Mouse (Mus musculus) liver, embryonic 14.5 days (tissue): ENCODE measurements around the gene Lrrc8b. TPM values are rescaled to one million over a fixed set of nuclear protein-coding genes. Genes with fewer than 3 reads are reported as not detected.

Source experiments
- ATAC-seq: fragments of 200-750 bp; cut with Nextera tagmentation; 2 replicates; pipeline ENCODE4 v1.8.0; 2017; ENCODE audit warnings: moderate number of reproducible peaks, mild to moderate bottlenecking, moderate library complexity; ENCODE audit not compliant: insufficient read depth
- DNase-seq, 3 experiments: peaks; one replicate each; pipeline ENCODE4 v3.0.0-alpha.2; 2012 to 2013; ENCODE audit warnings: low read depth in 3 of 3, low spot score in 3 of 3
- H3K27ac ChIP-seq: fragments of 300-500 bp; sonication (generic); 2 replicates; pipeline ENCODE4 v1.5.1; 2014; ENCODE audit warnings: moderate library complexity, mild to moderate bottlenecking, control low read depth, inconsistent platforms
- H3K27me3 ChIP-seq: fragments of 300-500 bp; sonication (generic); 2 replicates; pipeline ENCODE4 v1.6.1; 2014; ENCODE audit warnings: mild to moderate bottlenecking, low read length, moderate library complexity; ENCODE audit not compliant: control insufficient read depth, insufficient read depth
- H3K36me3 ChIP-seq: fragments of 300-500 bp; sonication (generic); replicated peaks from 2 replicates; pipeline ENCODE4 v1.6.1; 2014; ENCODE audit warnings: low read depth; ENCODE audit not compliant: control insufficient read depth, insufficient read depth
- H3K4me1 ChIP-seq, 2 experiments: fragments of 200-500 bp in 1 of 2; fragments of 300-500 bp in 1 of 2; sonication (generic) in 1 of 2; replicated peaks; 2 replicates each; pipeline ENCODE4 v1.6.1; 2012 to 2014; ENCODE audit warnings: antibody characterized with exemption in 1 of 2, inconsistent platforms in 1 of 2, low read length in 1 of 2; ENCODE audit not compliant: control insufficient read depth in 2 of 2, insufficient read depth in 2 of 2
- H3K4me2 ChIP-seq: fragments of 300-500 bp; sonication (generic); 2 replicates; pipeline ENCODE4 v1.6.1; 2014; ENCODE audit warnings: low read depth, mild to moderate bottlenecking, control low read depth, moderate library complexity
- H3K4me3 ChIP-seq, 2 experiments: fragments of 200-500 bp in 1 of 2; fragments of 300-500 bp in 1 of 2; sonication (generic) in 1 of 2; 2 replicates each; pipeline ENCODE4 v1.5.1; 2012 to 2014; ENCODE audit warnings: low read depth in 2 of 2, low read length in 2 of 2, mild to moderate bottlenecking in 2 of 2, control low read depth in 1 of 2, inconsistent platforms in 1 of 2, moderate library complexity in 1 of 2; ENCODE audit not compliant: insufficient read depth in 1 of 2
- H3K9ac ChIP-seq: fragments of 300-500 bp; sonication (generic); replicated peaks from 2 replicates; pipeline ENCODE4 v1.6.1; 2014; ENCODE audit warnings: mild to moderate bottlenecking, control low read depth, moderate library complexity
- H3K9me3 ChIP-seq: fragments of 300-500 bp; sonication (generic); 2 replicates; pipeline ENCODE4 v1.6.1; 2016; ENCODE audit warnings: low read length, mixed read lengths; ENCODE audit not compliant: control insufficient read depth
- CTCF ChIP-seq: IDR thresholded peaks from 2 replicates; pipeline ENCODE4 v1.5.1; 2016; ENCODE audit warnings: antibody characterized with exemption, low read depth, control low read depth
- EP300 ChIP-seq: IDR thresholded peaks from 2 replicates; pipeline ENCODE4 v1.6.1; 2016; ENCODE audit warnings: antibody characterized with exemption, low read depth
- WGBS: fragments of 180-500 bp; shearing (Covaris S2); extraction: QIAGEN DNeasy Blood & Tissue Kit; methylation state at CpG from one replicate; pipeline ENCODE4 v1.1.7; 2014; ENCODE audit not compliant: insufficient replicate concordance; 5-methylcytosine and 5-hydroxymethylcytosine counted together
- polyA plus RNA-seq, 2 experiments: library from polyadenylated mRNA; depleted of rRNA in 1 of 2; stranded (reverse) in 1 of 2; unstranded in 1 of 2; fragments of >200 nt; fragmentation: Nextera tagmentation in 1 of 2; extraction: Ambion mirVana in 1 of 2; gene quantifications; 2 replicates each; pipeline versions ENCODE4 v1.2.1 to v1.2.3; 2012 to 2014

Gene Lrrc8b
- polyA plus RNA-seq, 2 experiments: 3.5 to 3.8 TPM

GRCm38 (mm10) chr5:105398966-105399365 is 16.6 kb upstream of the Lrrc8b start:
- Histone ChIP-seq H3K27ac (no peak overlapping the region), H3K36me3 (no peaks in the 10 kb centered on the region), H3K27me3 (no peaks in the 10 kb centered on the region), H3K9me3 (no peaks in the 10 kb centered on the region), H3K9ac (no peak overlapping the region), H3K4me3 (no peak overlapping the region), H3K4me2 (no peak overlapping the region), H3K4me1 (no peaks in the 10 kb centered on the region)
- 64% methylated on average over 6 of the region's 6 CpGs for WGBS
- TF ChIP-seq CTCF: no peak
- TF ChIP-seq EP300: no peak
- DNase-seq (no peak), ATAC-seq (no peak)

DNA sequence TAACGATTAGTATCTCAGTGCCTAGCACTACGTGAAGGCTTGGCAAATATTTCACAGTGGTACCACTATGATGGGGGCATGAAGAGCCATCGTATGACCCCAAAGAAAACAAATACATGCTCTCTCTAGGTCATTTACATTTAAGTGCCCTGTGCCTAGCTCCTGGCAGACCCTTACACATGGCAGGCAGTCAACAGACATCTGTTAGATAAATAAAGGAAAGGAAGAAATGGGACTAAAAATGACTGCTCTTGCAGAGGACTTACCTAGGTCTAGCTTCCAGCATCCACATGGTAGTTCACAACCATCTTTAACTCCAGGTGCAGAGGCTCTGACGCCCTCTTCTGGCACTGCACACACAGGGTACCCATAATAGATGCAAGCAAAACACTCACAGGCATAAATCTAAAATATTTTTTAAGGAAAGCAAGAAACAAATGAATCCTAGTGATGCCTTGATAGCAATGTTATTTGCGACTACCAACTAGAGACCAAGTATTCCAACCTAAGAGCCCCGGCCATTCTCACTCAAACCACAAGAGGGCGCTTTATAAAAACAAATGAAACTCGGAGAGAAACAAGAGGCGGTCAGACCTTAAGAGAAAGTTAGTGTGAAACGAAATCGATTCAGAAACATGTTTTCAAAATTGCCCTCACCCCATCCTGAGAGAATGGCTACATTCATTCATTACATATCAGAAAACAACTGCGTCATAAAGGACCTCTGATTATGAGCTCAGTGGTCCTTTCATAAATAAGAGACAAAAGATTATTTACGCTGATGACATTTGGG is 15.7 kb upstream of the Lrrc8b start:
- WGBS: 26% methylated on average over 13 of the region's 13 CpGs
- no peak overlapping the region for H3K27ac ChIP-seq
- no peaks in the 10 kb centered on the region for H3K27me3 ChIP-seq
- DNase-seq (no peak), ATAC-seq (no peak)
- H3K4me3 ChIP-seq: no peak overlapping the region
- TF ChIP-seq EP300: no peak
- peak; percentile 62 for TF ChIP-seq CTCF
- no peaks in the 10 kb centered on the region for H3K9me3 ChIP-seq
- no peaks in the 10 kb centered on the region for H3K36me3 ChIP-seq
- no peaks in the 10 kb centered on the region for H3K4me1 ChIP-seq
- H3K9ac ChIP-seq: no peak overlapping the region
- H3K4me2 ChIP-seq: peak overlapping the region; percentile 25

GRCm38 (mm10) chr5:105400424-105401375 is 14.9 kb upstream of the Lrrc8b start:
- ATAC-seq (no peak), DNase-seq (no peak)
- no peaks in the 10 kb centered on the region for H3K36me3 ChIP-seq
- no peak overlapping the region for H3K4me3 ChIP-seq
- peak overlapping the region; percentile 25 for H3K4me2 ChIP-seq
- H3K27ac ChIP-seq: no peak overlapping the region
- no peak overlapping the region for H3K9ac ChIP-seq
- TF ChIP-seq CTCF (no peak; the same call in 1 of the 2 replicates), EP300 (no peak)
- H3K4me1 ChIP-seq: 0 out of 4 replicates have a peak, but pooled peaks cover 0 to 3% of the 10 kb centered on the region in 2 experiments
- 64% methylated on average over 17 of the region's 17 CpGs for WGBS
- no peaks in the 10 kb centered on the region for H3K27me3 ChIP-seq
- H3K9me3 ChIP-seq: no peaks in the 10 kb centered on the region

DNA sequence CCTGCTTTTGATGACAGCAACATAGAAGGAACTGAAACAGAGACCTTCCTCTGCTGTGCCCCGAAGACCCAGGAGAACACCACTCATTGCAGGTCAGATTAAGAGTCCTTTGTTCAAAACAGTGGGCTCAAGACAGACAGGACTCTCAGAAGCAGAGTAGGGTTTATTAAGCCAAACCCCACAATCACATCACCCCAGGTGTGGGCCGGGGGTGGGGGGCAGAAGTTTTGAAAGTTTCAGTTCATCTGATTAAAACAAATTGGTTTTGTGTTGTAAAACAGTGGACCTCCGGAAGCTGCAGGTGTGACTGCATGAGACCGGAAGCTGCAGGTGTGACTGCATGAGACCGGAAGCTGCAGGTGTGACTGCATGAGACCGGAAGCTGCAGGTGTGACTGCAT is 14.0 kb upstream of the Lrrc8b start:
- H3K9me3 ChIP-seq: no peaks in the 10 kb centered on the region
- no peak overlapping the region for H3K4me2 ChIP-seq
- H3K27me3 ChIP-seq: no peaks in the 10 kb centered on the region
- DNase-seq: no peak
- no peaks in the 10 kb centered on the region for H3K36me3 ChIP-seq
- H3K27ac ChIP-seq: no peak overlapping the region
- WGBS: 76% methylated on average over 5 of the region's 6 CpGs
- no peak overlapping the region for H3K4me3 ChIP-seq
- ATAC-seq: no peak
- TF ChIP-seq CTCF (no peak), EP300 (no peak)
- no peak overlapping the region for H3K9ac ChIP-seq
- H3K4me1 ChIP-seq: 0 out of 4 replicates have a peak, but pooled peaks cover 0 to 3% of the 10 kb centered on the region in 2 experiments

GRCm38 (mm10) chr5:105404961-105405360 is 10.6 kb upstream of the Lrrc8b start:
- H3K9ac ChIP-seq: no peak overlapping the region
- no peak for TF ChIP-seq EP300
- peak; percentile 77 for TF ChIP-seq CTCF

More at GRCm38 (mm10) chr5:105404961-105405360, 10.6 kb upstream of the Lrrc8b start:
- no peaks in the 10 kb centered on the region for H3K9me3 ChIP-seq
- H3K36me3 ChIP-seq: no peaks in the 10 kb centered on the region
- DNase-seq (peak in 2 of 3 experiments; percentile 41 to 47), ATAC-seq (no peak)
- WGBS: 9% methylated on average over 8 of the region's 8 CpGs
- peaks cover 10 to 16% of the 10 kb centered on the region in 2 experiments for H3K4me1 ChIP-seq
- H3K4me3 ChIP-seq: no peak overlapping the region
- no peak overlapping the region for H3K27ac ChIP-seq
- H3K27me3 ChIP-seq: no peaks in the 10 kb centered on the region
- no peak overlapping the region for H3K4me2 ChIP-seq
